Mouse (Mus musculus) layer of hippocampus, adult 9-11 months (tissue): ENCODE data around the gene Gm28102.
"Not testable (repeated sequence)": the region's sequence is repeated elsewhere in the genome, so short reads cannot be mapped to it uniquely, and the experiment has no call there.

Source experiments
- DNase-seq: peaks from one replicate; pipeline ENCODE4 v3.0.0; 2022

Gene Gm28102

GRCm38 (mm10) chrY:88053015-88053414 lies at the start of gene Gm28102:
Gm28102 (plus strand) TSS chrY:88053315.
- not testable (repeated sequence) for DNase-seq
